Mouse (Mus musculus) hindbrain, postnatal 0 days (tissue): ENCODE measurements around the gene Rnf44. TPM values are rescaled to one million over a fixed set of nuclear protein-coding genes. Genes with fewer than 3 reads are reported as not detected.

ENCODE experiments used
- ATAC-seq: fragments of 200-750 bp; cut with Nextera tagmentation; 2 replicates; pipeline ENCODE4 v1.8.0; 2017; ENCODE audit warnings: mild to moderate bottlenecking, moderate TSS enrichment, moderate library complexity
- DNase-seq: peaks from one replicate; pipeline ENCODE4 v3.0.0-alpha.2; 2015; ENCODE audit warnings: low spot score
- H3K27ac ChIP-seq: fragments of 300-500 bp; sonication (generic); 2 replicates; pipeline ENCODE4 v1.5.1; 2014; ENCODE audit warnings: mild to moderate bottlenecking
- H3K27me3 ChIP-seq: fragments of 300-500 bp; sonication (generic); 2 replicates; pipeline ENCODE4 v1.6.1; 2014; ENCODE audit warnings: low read length, mixed read lengths; ENCODE audit not compliant: insufficient read depth
- H3K36me3 ChIP-seq: fragments of 300-500 bp; sonication (generic); 2 replicates; pipeline ENCODE4 v1.6.1; 2014; ENCODE audit warnings: low read length, mixed read lengths; ENCODE audit not compliant: insufficient read depth
- H3K4me1 ChIP-seq: fragments of 300-500 bp; sonication (generic); 2 replicates; pipeline ENCODE4 v1.6.1; 2014; ENCODE audit warnings: antibody characterized with exemption, low read length, mixed read lengths; ENCODE audit not compliant: insufficient read depth
- H3K4me2 ChIP-seq: fragments of 300-500 bp; sonication (generic); 2 replicates; pipeline ENCODE4 v1.6.1; 2014; ENCODE audit warnings: low read depth, mild to moderate bottlenecking, low read length, moderate library complexity, mixed read lengths
- H3K4me3 ChIP-seq: fragments of 300-500 bp; sonication (generic); 2 replicates; pipeline ENCODE4 v1.5.1; 2014; ENCODE audit warnings: low read length
- H3K9ac ChIP-seq: fragments of 300-500 bp; sonication (generic); replicated peaks from 2 replicates; pipeline ENCODE4 v1.6.1; 2014; ENCODE audit warnings: mild to moderate bottlenecking, low read length, moderate library complexity, mixed read lengths
- H3K9me3 ChIP-seq: fragments of 300-500 bp; sonication (generic); 2 replicates; pipeline ENCODE4 v1.6.1; 2016; ENCODE audit warnings: low read length, mixed read lengths
- CTCF ChIP-seq: IDR thresholded peaks from 2 replicates; pipeline ENCODE4 v1.5.1; 2016; ENCODE audit warnings: antibody characterized with exemption, control low read depth, low read depth
- WGBS: fragments of 180-500 bp; shearing (Covaris S2); extraction: QIAGEN DNeasy Blood & Tissue Kit; methylation state at CpG from one replicate; pipeline ENCODE4 v1.1.7; 2014; 5-methylcytosine and 5-hydroxymethylcytosine counted together
- polyA plus RNA-seq: library from polyadenylated mRNA; unstranded; fragments of >200 nt; fragmentation: Nextera tagmentation; extraction: Ambion mirVana; gene quantifications from 2 replicates; pipeline ENCODE4 v1.2.1, GENCODE M21; 2015
- total RNA-seq: library from RNA; depleted of rRNA; stranded (reverse); fragments of >200 nt; gene quantifications from 2 replicates; pipeline ENCODE4 v1.2.3, GENCODE M21; 2014

Rnf44 gene
- total and polyA plus RNA-seq, 2 experiments from 2014 or later, result 60.1 to 74.8 TPM

DNA sequence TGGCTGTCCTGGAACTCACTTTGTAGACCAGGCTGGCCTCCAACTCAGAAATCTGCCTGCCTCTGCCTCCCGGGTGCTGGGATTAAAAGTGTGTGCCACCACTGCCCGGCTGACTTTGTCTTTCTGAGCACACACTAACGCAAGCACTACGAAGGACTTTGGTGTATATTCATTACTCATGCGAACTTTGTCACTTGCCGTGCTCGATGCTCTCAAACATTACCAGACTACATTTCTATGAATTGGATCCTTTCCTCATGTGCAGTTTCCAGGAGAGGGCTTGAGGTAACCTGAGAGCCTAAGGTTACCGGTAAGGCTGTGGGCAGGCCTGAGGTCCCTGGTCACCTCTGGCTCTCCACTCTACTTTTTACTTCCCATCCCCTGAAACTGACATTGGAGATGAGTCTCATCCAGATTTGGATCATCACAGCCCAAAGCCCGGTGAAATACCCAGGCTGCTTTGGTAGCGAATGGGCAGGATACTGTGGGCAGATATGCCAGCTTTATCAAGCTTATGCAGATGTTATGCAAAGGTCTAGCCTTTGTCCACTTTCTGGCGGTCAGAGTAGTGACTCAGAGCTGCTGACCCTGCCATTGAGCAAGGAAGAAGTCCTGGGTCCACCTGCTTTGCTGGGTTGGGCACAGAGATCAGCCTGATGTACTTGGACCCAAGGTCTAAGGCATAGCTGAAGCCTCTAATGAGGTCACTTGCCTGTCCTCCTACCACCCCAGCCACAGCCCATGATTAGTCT, 1.9 kb upstream of the Rnf44 start:
- Histone ChIP-seq H3K4me3 (no peak overlapping the region), H3K4me2 (no peak overlapping the region), H3K9ac (no peak overlapping the region), H3K4me1 (peaks cover 21% of the 10 kb centered on the region), H3K9me3 (no peaks in the 10 kb centered on the region), H3K27me3 (no peaks in the 10 kb centered on the region), H3K36me3 (no peaks in the 10 kb centered on the region), H3K27ac (no peak overlapping the region)
- DNase-seq (no peak), ATAC-seq (no peak)
- 93% methylated on average over 11 of the region's 11 CpGs for WGBS
- TF ChIP-seq CTCF, result no peak

DNA sequence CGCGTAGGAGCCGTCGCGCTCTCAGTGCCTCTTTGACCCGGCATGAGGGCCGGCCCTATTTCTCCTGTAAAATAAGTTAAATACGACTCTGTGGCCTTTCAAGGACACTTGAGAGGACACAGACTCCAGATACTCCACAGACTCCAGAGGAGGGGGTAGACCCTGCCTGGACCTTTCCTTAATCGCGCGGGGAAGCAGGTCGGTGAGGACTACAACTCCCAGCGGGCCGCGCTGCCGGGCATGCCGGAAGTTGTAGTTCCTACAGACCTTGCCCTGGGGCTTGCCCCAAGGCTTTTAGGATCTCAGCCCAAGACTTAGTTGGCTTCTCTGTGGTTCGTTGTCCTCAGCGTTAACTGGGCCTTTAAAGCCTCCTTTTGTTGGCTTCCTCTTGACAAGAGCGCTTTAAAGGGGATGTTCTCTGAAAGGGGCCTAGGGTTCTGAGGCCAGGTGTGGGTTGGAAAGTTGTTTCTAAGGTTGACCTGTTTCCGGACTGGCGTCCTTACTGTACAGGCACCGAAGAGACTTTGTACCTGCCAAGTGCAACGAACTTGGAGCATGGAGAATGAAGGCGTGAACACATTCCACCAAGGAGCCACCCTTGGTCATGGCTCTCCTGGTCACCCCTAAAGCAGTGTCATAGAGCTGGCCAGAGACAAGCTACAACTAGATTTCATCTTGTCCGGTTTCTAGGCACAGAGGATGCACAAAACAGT, 797 bp upstream of the Rnf44 start:
- Histone ChIP-seq H3K36me3 (0 out of 2 replicates have a peak, but pooled peaks cover 3% of the 10 kb centered on the region), H3K27me3 (no peaks in the 10 kb centered on the region), H3K4me3 (peak overlapping the region; percentile 71), H3K9ac (peak overlapping the region; percentile 84), H3K27ac (peak overlapping the region; percentile 95), H3K9me3 (no peaks in the 10 kb centered on the region), H3K4me2 (peak overlapping the region; percentile 96), H3K4me1 (peaks cover 21% of the 10 kb centered on the region)
- no peak for TF ChIP-seq CTCF
- ATAC-seq (peak; percentile 68), DNase-seq (no peak)
- WGBS, result 16% methylated on average over 26 of the region's 26 CpGs

DNA sequence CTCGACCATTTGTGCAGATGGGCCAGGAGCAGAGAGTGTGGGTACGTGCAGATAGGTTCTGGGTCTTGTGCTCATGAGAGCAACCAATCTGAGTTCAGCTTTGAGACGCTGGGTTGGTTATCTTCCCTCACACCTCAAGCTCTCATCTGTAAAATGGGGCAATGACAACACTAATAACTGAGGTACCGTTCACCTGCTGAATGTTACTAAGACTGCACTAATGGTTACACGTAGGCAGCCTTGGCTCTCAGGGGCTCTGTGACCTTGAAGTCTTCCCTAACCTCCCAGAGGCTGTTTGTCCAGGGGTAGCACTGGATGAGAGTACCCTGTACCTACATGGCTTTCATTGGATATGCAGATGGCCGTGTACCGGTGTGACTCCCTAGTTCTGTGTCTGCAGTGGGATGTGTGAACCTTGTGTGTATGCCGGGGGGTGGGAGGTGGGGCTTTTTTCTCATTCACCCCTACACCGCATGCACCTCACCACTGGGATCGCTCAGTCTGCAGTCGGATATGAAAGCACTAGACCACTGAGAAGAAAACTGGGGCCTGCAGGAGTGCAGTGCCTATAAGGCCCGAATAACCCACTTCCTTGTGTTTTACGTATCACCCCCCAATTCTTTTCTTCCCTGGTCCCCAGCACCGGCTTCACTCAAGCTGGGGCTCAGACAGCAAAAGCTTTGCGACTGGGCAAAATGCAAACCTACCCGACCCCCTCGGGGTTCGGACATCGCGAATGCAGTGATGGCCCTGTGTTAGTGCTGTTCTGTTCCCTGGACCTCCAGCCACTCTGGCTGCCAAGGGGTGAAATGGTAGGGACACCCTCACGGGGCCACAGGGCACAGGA, 773 bp downstream of the Rnf44 start:
- peak overlapping the region; percentile 84 for H3K9ac ChIP-seq
- peak overlapping the region; percentile 71 for H3K4me3 ChIP-seq
- peak overlapping the region; percentile 95 for H3K27ac ChIP-seq
- no peaks in the 10 kb centered on the region for H3K27me3 ChIP-seq
- ATAC-seq (no peak; the same call in 1 of the 2 replicates), DNase-seq (peak; percentile 38)
- H3K9me3 ChIP-seq, result no peaks in the 10 kb centered on the region
- 0 out of 2 replicates have a peak, but pooled peaks have one; percentile 2 for TF ChIP-seq CTCF
- peaks cover 24% of the 10 kb centered on the region for H3K4me1 ChIP-seq
- H3K36me3 ChIP-seq, result 0 out of 2 replicates have a peak, but pooled peaks cover 3% of the 10 kb centered on the region
- 13% methylated on average over 21 of the region's 21 CpGs for WGBS
- peak overlapping the region; percentile 96 for H3K4me2 ChIP-seq

DNA sequence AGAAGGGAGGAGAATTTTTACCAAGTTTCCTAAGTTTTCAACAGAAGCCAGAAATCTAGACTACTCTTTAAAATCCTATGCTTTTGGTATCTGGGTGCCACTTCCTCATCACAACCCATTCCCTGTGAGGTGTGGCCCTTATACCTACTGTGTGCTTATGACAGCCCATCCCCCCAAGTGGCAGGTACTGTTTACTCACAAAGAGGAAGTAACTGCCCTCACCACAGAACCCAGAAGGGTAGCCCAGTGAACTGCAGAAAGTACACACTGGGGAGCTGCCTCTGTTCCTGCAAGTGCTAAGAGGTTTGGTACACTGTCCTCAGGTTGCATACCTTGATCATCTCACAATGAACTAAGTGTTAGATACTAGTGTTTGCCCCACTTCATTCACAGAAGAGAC, 2.0 kb downstream of the Rnf44 start:
- no peaks in the 10 kb centered on the region for H3K27me3 ChIP-seq
- peaks cover 24% of the 10 kb centered on the region for H3K4me1 ChIP-seq
- no peaks in the 10 kb centered on the region for H3K9me3 ChIP-seq
- ATAC-seq (no peak), DNase-seq (no peak)
- H3K36me3 ChIP-seq, result 0 out of 2 replicates have a peak, but pooled peaks cover 3% of the 10 kb centered on the region
- no peak overlapping the region; the same call in 1 of the 2 replicates for H3K9ac ChIP-seq
- no peak overlapping the region for H3K27ac ChIP-seq
- no peak overlapping the region; the same call in 1 of the 2 replicates for H3K4me3 ChIP-seq
- peak overlapping the region; percentile 96 for H3K4me2 ChIP-seq
- no peak for TF ChIP-seq CTCF

DNA sequence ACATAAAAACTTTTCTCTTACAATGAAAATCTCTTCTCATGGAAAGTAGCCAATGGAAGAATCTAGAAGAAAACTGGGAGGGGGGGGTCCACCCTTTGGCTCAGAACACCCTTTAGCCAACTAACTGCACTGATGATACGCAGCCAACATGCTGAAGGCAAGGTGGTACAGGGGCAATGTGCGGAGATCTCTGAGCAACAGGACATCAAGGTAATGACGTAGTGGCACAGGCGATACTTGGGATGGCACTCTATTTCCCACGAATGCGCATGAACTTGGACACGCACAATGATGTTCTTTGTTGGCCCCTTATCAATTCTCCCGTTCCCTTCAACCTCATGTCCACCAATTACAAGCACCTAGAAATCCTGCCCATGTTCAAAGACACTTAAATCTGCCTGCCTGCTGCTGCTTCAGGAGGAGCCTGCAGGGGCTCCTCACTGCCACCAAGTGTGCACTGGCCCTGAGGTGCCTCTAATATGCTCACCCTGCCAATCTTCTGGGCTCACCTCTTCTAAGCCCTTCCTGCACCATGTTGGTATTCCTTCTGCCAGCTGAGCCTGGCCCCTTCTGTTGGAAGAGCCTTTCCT, 3.5 kb downstream of the Rnf44 start:
- H3K4me3 ChIP-seq, result no peak overlapping the region
- ATAC-seq (no peak), DNase-seq (no peak)
- 89% methylated on average over 8 of the region's 8 CpGs for WGBS
- no peak overlapping the region for H3K9ac ChIP-seq
- 0 out of 2 replicates have a peak, but pooled peaks cover 3% of the 10 kb centered on the region for H3K36me3 ChIP-seq
- no peak for TF ChIP-seq CTCF
- no peaks in the 10 kb centered on the region for H3K27me3 ChIP-seq
- peaks cover 34% of the 10 kb centered on the region for H3K4me1 ChIP-seq
- no peak overlapping the region for H3K27ac ChIP-seq
- no peak overlapping the region for H3K4me2 ChIP-seq
- no peaks in the 10 kb centered on the region for H3K9me3 ChIP-seq
